Mouse (Mus musculus): ENCODE results near the gene Sypl. TPM values are rescaled to one million over a fixed set of nuclear protein-coding genes. Genes with fewer than 3 reads are reported as not detected.

Sypl gene
- total and polyA plus RNA-seq, 3 experiments: 13.3 to 110 (median 52.8) TPM

DNA sequence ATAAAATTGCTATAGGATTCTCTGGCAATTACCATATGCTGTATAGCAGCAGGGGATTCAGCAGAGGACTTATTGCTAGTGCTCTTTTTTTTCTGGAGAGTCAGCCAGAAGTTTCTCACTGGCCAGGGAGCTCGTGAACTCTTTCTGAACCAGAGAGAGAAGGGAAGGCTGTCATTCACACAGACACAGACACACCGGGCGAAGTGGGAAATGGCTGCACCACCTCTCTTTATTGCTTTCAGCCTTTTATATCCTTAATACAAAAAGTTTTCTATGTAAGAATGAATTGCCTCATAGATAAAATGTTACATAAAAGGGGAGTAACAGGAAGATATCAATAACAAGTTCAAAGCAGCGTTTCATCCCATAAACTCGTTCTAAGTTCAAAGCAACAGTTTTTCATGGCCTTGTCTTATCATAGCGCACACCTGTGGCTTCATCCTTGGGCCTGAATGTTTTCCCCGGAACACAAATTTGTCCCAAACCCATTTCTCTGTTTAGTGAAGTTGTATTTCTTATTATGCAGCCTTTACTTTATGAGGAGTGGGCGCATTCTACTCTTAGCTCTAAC is 8.7 kb upstream of the Sypl start:
- Histone ChIP-seq H3K79me2 (ENCODE audit: control insufficient read depth, insufficient read depth, low read length, poor library complexity) (no peaks in the 10 kb centered on the region), H3K9ac (ENCODE audit: control insufficient read depth, low read depth, low read length, poor library complexity, severe bottlenecking) (no peak overlapping the region), H3K9me3 (replicated peaks; ENCODE audit: insufficient read depth, low read length) (no peaks in the 10 kb centered on the region), H3K27ac (ENCODE audit: control insufficient read depth, low read depth, low read length) (no peak overlapping the region), H3K4me1 (ENCODE audit: control insufficient read depth in 1 of 2, insufficient read depth in 2 of 2, low read length in 2 of 2) (no peaks in the 10 kb centered on the region), H3K4me3 (ENCODE audit: control insufficient read depth in 1 of 2, insufficient read depth in 1 of 2, low read depth in 2 of 2, low read length in 2 of 2) (no peak overlapping the region), H3K27me3 (ENCODE audit: control insufficient read depth in 1 of 2, insufficient read depth in 2 of 2, low read length in 2 of 2) (peaks cover 0 to 2% of the 10 kb centered on the region in 2 experiments; a peak in 1 of 4 replicates), H3K36me3 (ENCODE audit: control insufficient read depth in 1 of 2, insufficient read depth in 2 of 2, low read length in 2 of 2) (no peaks in the 10 kb centered on the region)
- DNase-seq (ENCODE audit: low read depth, low spot score): no peak
- TF ChIP-seq TBP (IDR thresholded peaks at IDR 0.05; ENCODE audit: low read depth, low read length) (no peak), GABPA (IDR thresholded peaks at IDR 0.05; ENCODE audit: low read depth, low read length) (no peak), ZKSCAN1 (IDR thresholded peaks at IDR 0.05; ENCODE audit: low read depth, low read length) (no peak), CTCF (IDR thresholded peaks at IDR 0.05 in 2 of 3, conservative IDR thresholded peaks at IDR 0.05 in 1 of 3; ENCODE audit: control insufficient read depth in 1 of 3, insufficient read depth in 1 of 3, low read depth in 2 of 3, low read length in 3 of 3, poor library complexity in 1 of 3, severe bottlenecking in 1 of 3) (no peak), HCFC1 (IDR thresholded peaks at IDR 0.05; ENCODE audit: low read depth, low read length) (no peak), NRF1 (IDR thresholded peaks at IDR 0.05; ENCODE audit: insufficient read depth, low read depth, low read length, poor library complexity, severe bottlenecking) (no peak), ZMIZ1 (IDR thresholded peaks at IDR 0.05; ENCODE audit: low read depth, low read length) (no peak), ETS1 (IDR thresholded peaks at IDR 0.05; ENCODE audit: low read depth, low read length) (no peak), BHLHE40 (IDR thresholded peaks at IDR 0.05; ENCODE audit: borderline replicate concordance, low read depth, low read length) (no peak), EP300 (IDR thresholded peaks at IDR 0.05; ENCODE audit: low read depth in 1 of 2, low read length in 2 of 2) (no peak)

DNA sequence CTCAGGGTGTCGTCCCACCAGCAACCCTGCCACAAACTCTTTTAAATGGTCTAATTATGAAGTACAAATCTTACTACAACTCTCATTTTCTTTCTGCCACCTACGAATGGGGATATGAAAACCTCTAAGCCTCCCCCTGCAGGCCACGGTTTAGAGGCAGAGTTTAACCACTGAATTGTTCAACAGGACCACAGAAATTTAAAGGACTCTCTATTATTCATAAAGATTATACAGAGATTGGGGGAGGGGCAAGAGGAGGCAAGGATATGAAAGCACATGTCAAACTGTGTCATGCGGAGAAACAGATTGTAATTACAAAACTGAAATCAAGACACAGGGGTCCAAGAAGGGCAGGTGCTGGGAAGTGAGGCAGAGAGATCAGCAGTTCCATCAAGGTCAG is 7.3 kb upstream of the Sypl start:
- Histone ChIP-seq H3K4me3 (ENCODE audit: control insufficient read depth in 1 of 2, insufficient read depth in 1 of 2, low read depth in 2 of 2, low read length in 2 of 2) (no peak overlapping the region), H3K9me3 (replicated peaks; ENCODE audit: insufficient read depth, low read length) (no peaks in the 10 kb centered on the region), H3K4me1 (ENCODE audit: control insufficient read depth in 1 of 2, insufficient read depth in 2 of 2, low read length in 2 of 2) (no peaks in the 10 kb centered on the region), H3K36me3 (ENCODE audit: control insufficient read depth in 1 of 2, insufficient read depth in 2 of 2, low read length in 2 of 2) (no peaks in the 10 kb centered on the region), H3K27ac (ENCODE audit: control insufficient read depth, low read depth, low read length) (no peak overlapping the region), H3K9ac (ENCODE audit: control insufficient read depth, low read depth, low read length, poor library complexity, severe bottlenecking) (no peak overlapping the region), H3K79me2 (ENCODE audit: control insufficient read depth, insufficient read depth, low read length, poor library complexity) (no peaks in the 10 kb centered on the region), H3K27me3 (ENCODE audit: control insufficient read depth in 1 of 2, insufficient read depth in 2 of 2, low read length in 2 of 2) (peaks cover 0 to 2% of the 10 kb centered on the region in 2 experiments; a peak in 1 of 4 replicates)
- DNase-seq (ENCODE audit: low read depth, low spot score): no peak
- TF ChIP-seq HCFC1 (IDR thresholded peaks at IDR 0.05; ENCODE audit: low read depth, low read length) (no peak), GABPA (IDR thresholded peaks at IDR 0.05; ENCODE audit: low read depth, low read length) (no peak), EP300 (IDR thresholded peaks at IDR 0.05; ENCODE audit: low read depth in 1 of 2, low read length in 2 of 2) (no peak), MEF2A (IDR thresholded peaks at IDR 0.05; ENCODE audit: extremely low read depth, insufficient replicate concordance, low read depth, low read length, poor library complexity, severe bottlenecking) (no peak), ZNF384 (IDR thresholded peaks at IDR 0.05; ENCODE audit: low read depth, low read length) (no peak), E2F4 (IDR thresholded peaks at IDR 0.05; ENCODE audit: borderline replicate concordance, low read depth, low read length) (no peak), MAFK (IDR thresholded peaks at IDR 0.05; ENCODE audit: borderline replicate concordance, low read depth, low read length) (no peak), MXI1 (IDR thresholded peaks at IDR 0.05; ENCODE audit: low read depth, low read length) (no peak), POLR2AphosphoS5 (IDR thresholded peaks at IDR 0.05; ENCODE audit: borderline replicate concordance, low read depth, low read length) (no peak), CTCF (IDR thresholded peaks at IDR 0.05 in 2 of 3, conservative IDR thresholded peaks at IDR 0.05 in 1 of 3; ENCODE audit: control insufficient read depth in 1 of 3, insufficient read depth in 1 of 3, low read depth in 2 of 3, low read length in 3 of 3, poor library complexity in 1 of 3, severe bottlenecking in 1 of 3) (no peak), CHD1 (IDR thresholded peaks at IDR 0.05; ENCODE audit: low read depth, low read length) (no peak), ETS1 (IDR thresholded peaks at IDR 0.05; ENCODE audit: low read depth, low read length) (no peak)
